In genomic region chr6:38326596-38326995, GRCm38 (mm10) we compare ENCODE assay signal across 8 mouse cellular contexts. TPM values are rescaled to one million over a fixed set of nuclear protein-coding genes. Genes with fewer than 3 reads are reported as not detected.
DNase-seq lines count a peak whose midpoint lies in the region; ATAC-seq and TF ChIP-seq lines count a peak whose summit lies in the region.

No protein-coding gene starts in this region.

- no peaks in the 10 kb centered on the region for H3K27me3 ChIP-seq in forebrain, embryonic 14.5 days (replicated peaks; ENCODE audit: control insufficient read depth, insufficient read depth, low read length)
- H3K27me3 ChIP-seq in kidney, postnatal 0 days (ENCODE audit: insufficient read depth, low read length): no peaks in the 10 kb centered on the region

- no peak overlapping the region for H3K9ac ChIP-seq in forebrain, embryonic 14.5 days (ENCODE audit: low read length)
- no peak overlapping the region for H3K9ac ChIP-seq in kidney, postnatal 0 days (ENCODE audit: low read depth, low read length)

- WGBS in forebrain, embryonic 14.5 days: 19% methylated on average over 4 of the region's 4 CpGs
- 32% methylated on average over 4 of the region's 4 CpGs for WGBS in kidney, postnatal 0 days

- H3K36me3 ChIP-seq in forebrain, embryonic 14.5 days (ENCODE audit: control insufficient read depth, insufficient read depth, low read length): no peaks in the 10 kb centered on the region
- H3K36me3 ChIP-seq in kidney, postnatal 0 days (ENCODE audit: insufficient read depth, low read length): no peaks in the 10 kb centered on the region

- H3K9me3 ChIP-seq in forebrain, embryonic 14.5 days (replicated peaks; ENCODE audit: control insufficient read depth, low read length): no peaks in the 10 kb centered on the region
- no peaks in the 10 kb centered on the region for H3K9me3 ChIP-seq in kidney, postnatal 0 days (replicated peaks; ENCODE audit: low read length)

- DNase-seq in thymus, postnatal 25 days: peak; percentile 27
- DNase-seq in thymus, postnatal 10 days (ENCODE audit: low spot score in 2 of 2): no peak
- peak; percentile 79 for DNase-seq in forebrain, embryonic 14.5 days (ENCODE audit: low spot score)
- DNase-seq in kidney, postnatal 0 days (ENCODE audit: low spot score): peak; percentile 83
- peak; percentile 70 for DNase-seq in liver
- peak; percentile 39 for DNase-seq in right cerebral cortex, adult 18-20 months
- no peak for DNase-seq in spleen, postnatal 36 days (ENCODE audit: low spot score in 2 of 2)

- ATAC-seq in cerebellum, adult (ENCODE audit: insufficient number of reproducible peaks, low FRiP score, low TSS enrichment): peak; percentile 72
- ATAC-seq in forebrain, embryonic 14.5 days: peak; percentile 54; the same call in 1 of the 2 replicates
- ATAC-seq in kidney, postnatal 0 days (replicated peaks; ENCODE audit: low FRiP score, low read depth): 0 out of 2 replicates have a peak, but pooled peaks have one; percentile 46

- no peaks in the 10 kb centered on the region for H3K4me1 ChIP-seq in forebrain, embryonic 14.5 days (ENCODE audit: control insufficient read depth, insufficient read depth, low read length)
- H3K4me1 ChIP-seq in kidney, postnatal 0 days (replicated peaks; ENCODE audit: insufficient read depth, low read length): no peaks in the 10 kb centered on the region

- no peak overlapping the region for H3K27ac ChIP-seq in forebrain, embryonic 14.5 days (ENCODE audit: low read depth, low read length)
- no peak overlapping the region for H3K27ac ChIP-seq in kidney, postnatal 0 days

- H3K4me3 ChIP-seq in forebrain, embryonic 14.5 days (ENCODE audit: low read depth, low read length): no peak overlapping the region
- H3K4me3 ChIP-seq in kidney, postnatal 0 days (replicated peaks; ENCODE audit: low read depth, low read length): no peak overlapping the region

- peak; percentile 90 for TF ChIP-seq CTCF in kidney, postnatal 0 days (IDR thresholded peaks at IDR 0.05; ENCODE audit: low read depth)

- no peak overlapping the region for H3K4me2 ChIP-seq in forebrain, embryonic 14.5 days (ENCODE audit: low read length)
- no peak overlapping the region for H3K4me2 ChIP-seq in kidney, postnatal 0 days (ENCODE audit: low read length)

RNA-seq across cellular contexts. Expression of gene Zc3hav1l, which starts 27.5 kb away (rescaled TPM):
- 5.3 and 6.1 TPM in 2 replicates for polyA plus RNA-seq in forebrain, embryonic 14.5 days (2014; fragmentation: Nextera tagmentation; extraction: Ambion mirVana)
- 4.9 and 5.3 TPM in 2 replicates for polyA plus RNA-seq in kidney, postnatal 0 days (2015; fragmentation: Nextera tagmentation; extraction: Ambion mirVana)

RNA-seq across cellular contexts. Expression of gene Zc3hav1, which starts 27.8 kb away (rescaled TPM):
- polyA plus RNA-seq in forebrain, embryonic 14.5 days (2014; fragmentation: Nextera tagmentation; extraction: Ambion mirVana): 0.71 and 1.1 TPM in 2 replicates
- polyA plus RNA-seq in kidney, postnatal 0 days (2015; fragmentation: Nextera tagmentation; extraction: Ambion mirVana): 5.4 and 5.6 TPM in 2 replicates

RNA-seq across cellular contexts. Expression of gene Ttc26, which starts 54.7 kb away (rescaled TPM):
- 5.4 and 6.9 TPM in 2 replicates for polyA plus RNA-seq in forebrain, embryonic 14.5 days (2014; fragmentation: Nextera tagmentation; extraction: Ambion mirVana)
- polyA plus RNA-seq in kidney, postnatal 0 days (2015; fragmentation: Nextera tagmentation; extraction: Ambion mirVana): 4.3 and 5.1 TPM in 2 replicates

Comparison
In these comparisons a context has a peak if more than half of its experiments do, and no peak if none do; other contexts are left out.
1. DNase-seq: peak in thymus, postnatal 25 days (single experiment), forebrain, embryonic 14.5 days (single experiment), kidney, postnatal 0 days (single experiment), liver (single experiment) and right cerebral cortex, adult 18-20 months (single experiment); none in thymus, postnatal 10 days (0 of 2) and spleen, postnatal 36 days (0 of 2).
2. Peak in every context shown above with its lines, with median percentiles within 50 percentile points of each other: ATAC-seq.